Mouse (Mus musculus) urinary bladder, postnatal 4 days (tissue): ENCODE data around the gene Zfp58.
"Not testable (repeated sequence)": the region's sequence is repeated elsewhere in the genome, so short reads cannot be mapped to it uniquely, and the experiment has no call there.

Experiments used
- DNase-seq, 2 experiments: peaks; one replicate each; pipeline ENCODE4 v3.0.0; 2021 to 2022; ENCODE audit warnings: low spot score in 2 of 2

Gene Zfp58

DNA sequence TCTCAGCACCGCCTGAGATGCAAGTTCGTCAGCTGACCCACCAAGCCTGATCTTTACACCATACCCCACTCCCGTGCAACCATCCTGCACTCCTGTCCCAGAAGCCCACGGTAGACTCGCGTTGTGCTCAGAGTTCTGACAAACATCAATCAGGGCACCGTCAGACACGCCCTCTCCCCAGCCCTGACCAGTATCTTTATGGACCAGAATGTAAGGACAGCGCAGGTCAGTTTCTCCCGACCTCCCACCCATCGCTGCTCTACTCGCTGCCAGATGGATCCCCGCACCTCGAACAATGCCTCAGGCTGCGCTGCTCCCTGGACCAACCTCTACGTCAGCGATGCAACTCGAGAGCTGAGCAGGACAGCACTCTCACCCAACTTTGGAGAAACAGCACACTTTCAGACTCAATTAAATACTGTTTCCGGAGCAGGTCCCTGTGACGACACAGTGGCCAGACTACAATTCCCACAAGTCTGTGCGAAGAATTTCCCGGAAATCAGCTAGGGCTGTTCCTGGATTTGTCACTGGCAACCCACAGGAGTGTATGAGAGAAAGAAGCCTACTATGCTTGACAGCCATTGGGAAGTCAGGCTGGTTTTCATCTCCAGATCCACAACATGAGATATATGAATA, at the start of gene Zfp58:
Zfp58 (minus strand) TSS at position 472 of the 636 bp plus-strand sequence.
- peak; percentile 68 to 70 for DNase-seq

GRCm38 (mm10) chr13:67545941-67546340, 45.6 kb upstream of the Zfp58 start:
- DNase-seq: no peak

- DNase-seq: no peak
These were observed 26.8 kb upstream of the Zfp58 start for GRCm38 (mm10) chr13:67527049-67527730.

GRCm38 (mm10) chr13:67525753-67526410, 25.5 kb upstream of the Zfp58 start, which contains the start of the genes Gm26965 and Zfp87:
Gm26965 (minus strand) TSS chr13:67526151.
Zfp87 (minus strand) TSS chr13:67526177.
- DNase-seq: peak; percentile 85 to 91

DNA sequence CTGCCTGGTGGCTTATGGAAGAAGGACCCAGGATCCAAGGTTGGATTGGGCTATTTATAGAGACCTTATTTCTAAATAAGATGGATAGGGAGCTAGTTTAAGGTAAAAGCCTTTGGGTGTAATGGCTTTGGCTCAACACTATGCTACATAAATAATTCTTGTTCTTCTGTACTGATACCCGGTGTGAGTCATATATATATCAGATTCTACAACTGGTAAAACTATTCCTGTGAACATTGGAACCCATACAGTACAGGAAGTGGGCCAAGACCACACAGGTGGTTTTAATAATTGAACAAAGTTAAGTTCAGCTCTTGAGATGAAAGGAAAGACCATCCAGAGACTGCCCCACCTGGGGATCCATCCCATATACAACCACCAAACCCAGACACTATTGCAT, 553 bp upstream of the Zfp58 start:
- DNase-seq: no peak

GRCm38 (mm10) chr13:67495631-67496030, 4.7 kb downstream of the Zfp58 start:
- no peak for DNase-seq

- no peak for DNase-seq
These were observed 15.9 kb downstream of the Zfp58 start for GRCm38 (mm10) chr13:67484424-67484811.

- DNase-seq: peak; percentile 71 to 81
These were observed 16.5 kb downstream of the Zfp58 start, which contains the start of gene Zfp874b for GRCm38 (mm10) chr13:67483625-67484423. Zfp874b (minus strand) TSS chr13:67484258.

DNA sequence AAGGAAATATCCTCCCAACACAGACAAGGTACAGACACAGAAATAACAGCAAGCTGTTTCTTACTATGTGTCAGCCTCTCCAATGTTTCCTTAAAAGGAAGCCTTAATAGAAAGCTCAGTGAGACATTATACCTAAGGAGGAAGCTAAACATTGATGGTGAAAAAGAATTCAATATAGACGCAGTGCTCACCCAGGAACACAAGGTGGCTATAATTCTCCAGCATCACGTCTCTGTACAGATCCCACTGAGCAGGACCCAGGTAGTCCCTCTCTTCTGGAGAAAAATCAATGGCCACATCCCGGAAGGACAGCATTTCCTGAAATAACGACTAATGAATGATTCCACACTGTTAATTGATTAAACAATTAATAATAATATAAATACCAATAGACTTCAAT, 18.8 kb downstream of the Zfp58 start:
- no peak for DNase-seq

GRCm38 (mm10) chr13:67469274-67469673, 31.1 kb downstream of the Zfp58 start:
- DNase-seq: no peak

GRCm38 (mm10) chr13:67463506-67464185, 36.7 kb downstream of the Zfp58 start:
- DNase-seq: not testable (repeated sequence)

- no peak for DNase-seq
These were observed 48.4 kb downstream of the Zfp58 start for GRCm38 (mm10) chr13:67452021-67452309.

GRCm38 (mm10) chr13:67451172-67452020, 49.0 kb downstream of the Zfp58 start, which contains the start of gene Zfp874a:
Zfp874a (minus strand) TSS chr13:67451624.
- DNase-seq: peak; percentile 72 to 83
